Mouse (Mus musculus): ENCODE data around the gene Srpk2.

DNA sequence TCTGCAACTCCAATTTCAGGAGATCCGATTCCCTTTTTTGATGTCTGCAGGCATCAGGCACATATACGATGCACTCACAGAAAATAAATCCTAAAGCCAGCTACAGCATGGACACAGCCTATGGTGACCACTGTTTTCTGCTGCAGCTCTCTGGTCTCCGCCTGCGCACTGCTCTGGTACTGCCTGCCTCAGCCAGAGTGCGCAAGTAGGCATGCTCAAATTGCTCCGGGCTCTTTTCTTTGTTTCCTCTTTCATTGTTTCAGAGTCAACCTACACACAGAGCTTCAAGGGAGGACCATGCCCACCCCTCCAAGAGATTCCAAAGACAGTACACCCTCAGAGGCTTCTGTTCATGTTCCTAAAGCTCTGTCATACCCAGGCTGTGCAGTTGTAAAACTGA, 175.8 kb downstream of the Srpk2 start:
- no peak for TF ChIP-seq GATA1 (IDR thresholded peaks at IDR 0.05; ENCODE audit: low read length)
- TF ChIP-seq TAL1 (IDR thresholded peaks at IDR 0.05; ENCODE audit: low read length) = no peak
